8 mouse cellular contexts compared by ENCODE assay signal in genomic region chr3:21935571-21936261, GRCm38 (mm10).
DNase-seq lines count a peak whose midpoint lies in the region; ATAC-seq and TF ChIP-seq lines count a peak whose summit lies in the region.

No protein-coding gene starts in this region.

- peak; percentile 71 for ATAC-seq in frontal cortex, adult (ENCODE audit: low TSS enrichment)
- ATAC-seq in hindbrain, embryonic 11.5 days (ENCODE audit: low FRiP score): peak; percentile 96

- H3K36me3 ChIP-seq in MEL (ENCODE audit: control insufficient read depth in 1 of 2, insufficient read depth in 2 of 2, low read length in 2 of 2): peaks cover 0 to 33% of the 10 kb centered on the region in 2 experiments; a peak in 2 of 4 replicates
- H3K36me3 ChIP-seq in hindbrain, embryonic 11.5 days (ENCODE audit: control insufficient read depth, insufficient read depth, low read length): no peaks in the 10 kb centered on the region

- H3K9me3 ChIP-seq in MEL (replicated peaks; ENCODE audit: insufficient read depth, low read length): no peaks in the 10 kb centered on the region
- H3K9me3 ChIP-seq in hindbrain, embryonic 11.5 days (ENCODE audit: control insufficient read depth, low read length): no peaks in the 10 kb centered on the region

- peaks cover 8 to 37% of the 10 kb centered on the region in 2 experiments for H3K4me1 ChIP-seq in MEL (ENCODE audit: control insufficient read depth in 1 of 2, insufficient read depth in 2 of 2, low read length in 2 of 2)
- peaks cover 18% of the 10 kb centered on the region for H3K4me1 ChIP-seq in cerebellum, adult 2 months (ENCODE audit: control insufficient read depth, insufficient read depth, low read length)
- H3K4me1 ChIP-seq in hindbrain, embryonic 11.5 days (replicated peaks; ENCODE audit: control insufficient read depth, insufficient read depth, low read length): peaks cover 8% of the 10 kb centered on the region; the same call in 1 of the 2 replicates

- DNase-seq in MEL (ENCODE audit: low read depth, low spot score): peak; percentile 96
- peak; percentile 93 to 95 for DNase-seq in cerebellum, adult 2 months
- peak; percentile 98 for DNase-seq in hindbrain, embryonic 11.5 days (ENCODE audit: low spot score)
- peak; percentile 95 to 97 for DNase-seq in layer of hippocampus, postnatal 10 days (ENCODE audit: low spot score in 2 of 2)
- DNase-seq in lung, postnatal 10 days: peak; percentile 97
- DNase-seq in ovary, postnatal 36 days (ENCODE audit: low spot score): peak; percentile 93
- peak; percentile 92 for DNase-seq in thymus, postnatal 25 days

- WGBS in cerebellum, adult 2 months: under 1% methylated on average over 24 of the region's 24 CpGs
- WGBS in hindbrain, embryonic 11.5 days: under 1% methylated on average over 20 of the region's 24 CpGs

- peak overlapping the region; percentile 77 for H3K9ac ChIP-seq in MEL (ENCODE audit: control insufficient read depth, low read depth, low read length, poor library complexity, severe bottlenecking)
- H3K9ac ChIP-seq in hindbrain, embryonic 11.5 days (ENCODE audit: low read depth, low read length): no peak overlapping the region

- TF ChIP-seq POLR2A in MEL (IDR thresholded peaks at IDR 0.05; ENCODE audit: control insufficient read depth in 1 of 2, insufficient read depth in 1 of 2, low read depth in 1 of 2, low read length in 2 of 2, poor library complexity in 1 of 2): peak in 1 of 2 experiments; percentile 26; a peak in 1 of 4 replicates
- TF ChIP-seq POLR2A in cerebellum, adult 2 months (IDR thresholded peaks at IDR 0.05; ENCODE audit: borderline replicate concordance, insufficient read depth, low read length): peak; percentile 45; the same call in 1 of the 2 replicates

- no peaks in the 10 kb centered on the region for H3K27me3 ChIP-seq in MEL (ENCODE audit: control insufficient read depth in 1 of 2, insufficient read depth in 2 of 2, low read length in 2 of 2)
- no peaks in the 10 kb centered on the region for H3K27me3 ChIP-seq in cerebellum, adult 2 months (ENCODE audit: control insufficient read depth, insufficient read depth, low read length)
- H3K27me3 ChIP-seq in hindbrain, embryonic 11.5 days (ENCODE audit: control insufficient read depth, insufficient read depth, low read length): no peaks in the 10 kb centered on the region

- peak; percentile 27 for TF ChIP-seq RAD21 in MEL (IDR thresholded peaks at IDR 0.05; ENCODE audit: low read depth, low read length)

- peak overlapping the region; percentile 60 to 73 for H3K4me3 ChIP-seq in MEL (ENCODE audit: control insufficient read depth in 1 of 2, insufficient read depth in 1 of 2, low read depth in 2 of 2, low read length in 2 of 2)
- peak overlapping the region; percentile 46 for H3K4me3 ChIP-seq in cerebellum, adult 2 months (replicated peaks; ENCODE audit: insufficient read depth, low read depth, low read length)
- H3K4me3 ChIP-seq in hindbrain, embryonic 11.5 days (ENCODE audit: low read depth, low read length): peak overlapping the region; percentile 16; the same call in 1 of the 2 replicates

- peak overlapping the region; percentile 31 for H3K4me2 ChIP-seq in hindbrain, embryonic 11.5 days (replicated peaks; ENCODE audit: low read depth, low read length)

- peak overlapping the region; percentile 81 for H3K27ac ChIP-seq in MEL (ENCODE audit: control insufficient read depth, low read depth, low read length)
- H3K27ac ChIP-seq in cerebellum, adult 2 months (ENCODE audit: insufficient read depth, low read length): peak overlapping the region; percentile 70
- H3K27ac ChIP-seq in hindbrain, embryonic 11.5 days (ENCODE audit: low read depth, low read length): peak overlapping the region; percentile 78

- TF ChIP-seq CTCF in MEL (IDR thresholded peaks at IDR 0.05 in 2 of 3, conservative IDR thresholded peaks at IDR 0.05 in 1 of 3; ENCODE audit: control insufficient read depth in 1 of 3, insufficient read depth in 1 of 3, low read depth in 2 of 3, low read length in 3 of 3, poor library complexity in 1 of 3, severe bottlenecking in 1 of 3): no peak
- TF ChIP-seq CTCF in cerebellum, adult 2 months (IDR thresholded peaks at IDR 0.05; ENCODE audit: borderline replicate concordance, insufficient read depth, low read depth, low read length): no peak

- TF ChIP-seq EP300 in MEL (IDR thresholded peaks at IDR 0.05; ENCODE audit: low read depth in 1 of 2, low read length in 2 of 2): peak; percentile 44 to 94

- H3K79me2 ChIP-seq in MEL (ENCODE audit: control insufficient read depth, insufficient read depth, low read length, poor library complexity): no peaks in the 10 kb centered on the region; the same call in 1 of the 2 replicates

TF ChIP-seq in MEL, 35 proteins besides CTCF, POLR2A, EP300 and RAD21:
- peak; percentile 73 for TF ChIP-seq HCFC1 (IDR thresholded peaks at IDR 0.05; ENCODE audit: low read depth, low read length)
- TF ChIP-seq POLR2AphosphoS2 (IDR thresholded peaks at IDR 0.05; ENCODE audit: low read length): no peak
- TF ChIP-seq CHD1 (IDR thresholded peaks at IDR 0.05; ENCODE audit: low read depth, low read length): no peak; the same call in 1 of the 2 replicates
- 0 out of 2 replicates have a peak, but pooled peaks have one; percentile 69 for TF ChIP-seq GABPA (IDR thresholded peaks at IDR 0.05; ENCODE audit: low read depth, low read length)
- peak; percentile 99 for TF ChIP-seq ETS1 (IDR thresholded peaks at IDR 0.05; ENCODE audit: low read depth, low read length)
- peak; percentile 60; the same call in 1 of the 2 replicates for TF ChIP-seq TCF12 (IDR thresholded peaks at IDR 0.05; ENCODE audit: low read depth, low read length)
- TF ChIP-seq MAX (IDR thresholded peaks at IDR 0.05; ENCODE audit: low read length): peak; percentile 75
- TF ChIP-seq POLR2AphosphoS5 (IDR thresholded peaks at IDR 0.05; ENCODE audit: borderline replicate concordance, low read depth, low read length): no peak
- no peak; the same call in none of the 2 replicates for TF ChIP-seq MAZ (IDR thresholded peaks at IDR 0.05; ENCODE audit: low read depth, low read length)
- TF ChIP-seq E2F4 (IDR thresholded peaks at IDR 0.05; ENCODE audit: borderline replicate concordance, low read depth, low read length): no peak
- TF ChIP-seq MXI1 (IDR thresholded peaks at IDR 0.05; ENCODE audit: low read depth, low read length): peak; percentile 97
- TF ChIP-seq USF2 (IDR thresholded peaks at IDR 0.05; ENCODE audit: borderline replicate concordance in 1 of 2, insufficient read depth in 1 of 2, low read depth in 1 of 2, low read length in 2 of 2): no peak
- TF ChIP-seq SIN3A (IDR thresholded peaks at IDR 0.05; ENCODE audit: low read length): peak; percentile 96
- TF ChIP-seq MAFK (IDR thresholded peaks at IDR 0.05; ENCODE audit: borderline replicate concordance, low read depth, low read length): no peak
- no peak for TF ChIP-seq KAT2A (conservative IDR thresholded peaks at IDR 0.05; ENCODE audit: low read depth, low read length)
- TF ChIP-seq SMC3 (IDR thresholded peaks at IDR 0.05; ENCODE audit: low read depth, low read length): peak; percentile 52
- peak; percentile 90 for TF ChIP-seq CHD2 (IDR thresholded peaks at IDR 0.05; ENCODE audit: low read length)
- TF ChIP-seq TAL1 (IDR thresholded peaks at IDR 0.05; ENCODE audit: low read length): no peak
- TF ChIP-seq NELFE (IDR thresholded peaks at IDR 0.05; ENCODE audit: low read depth, low read length): peak; percentile 36; the same call in 1 of the 2 replicates
- TF ChIP-seq JUND (IDR thresholded peaks at IDR 0.05; ENCODE audit: low read depth, low read length): no peak; the same call in 1 of the 2 replicates
- no peak for TF ChIP-seq MEF2A (IDR thresholded peaks at IDR 0.05; ENCODE audit: extremely low read depth, insufficient replicate concordance, low read depth, low read length, poor library complexity, severe bottlenecking)
- 0 out of 2 replicates have a peak, but pooled peaks have one; percentile 50 for TF ChIP-seq UBTF (IDR thresholded peaks at IDR 0.05; ENCODE audit: borderline replicate concordance, insufficient read depth, low read depth, low read length)
- peak; percentile 45 for TF ChIP-seq ZNF384 (IDR thresholded peaks at IDR 0.05; ENCODE audit: low read depth, low read length)
- TF ChIP-seq MYB (IDR thresholded peaks at IDR 0.05; ENCODE audit: low read depth, low read length): peak; percentile 47; the same call in 1 of the 2 replicates
- peak; percentile 64; the same call in 1 of the 2 replicates for TF ChIP-seq BHLHE40 (IDR thresholded peaks at IDR 0.05; ENCODE audit: borderline replicate concordance, low read depth, low read length)
- TF ChIP-seq ZKSCAN1 (IDR thresholded peaks at IDR 0.05; ENCODE audit: low read depth, low read length): peak; percentile 92
- TF ChIP-seq ZMIZ1 (IDR thresholded peaks at IDR 0.05; ENCODE audit: low read depth, low read length): 0 out of 2 replicates have a peak, but pooled peaks have one; percentile 36
- TF ChIP-seq USF1 (IDR thresholded peaks at IDR 0.05; ENCODE audit: low read depth, low read length): peak; percentile 34; the same call in 1 of the 2 replicates
- peak; percentile 39; the same call in 1 of the 2 replicates for TF ChIP-seq ELF1 (IDR thresholded peaks at IDR 0.05; ENCODE audit: low read depth, low read length)
- TF ChIP-seq NRF1 (IDR thresholded peaks at IDR 0.05; ENCODE audit: insufficient read depth, low read depth, low read length, poor library complexity, severe bottlenecking): no peak
- no peak; the same call in 1 of the 2 replicates for TF ChIP-seq ZC3H11A (IDR thresholded peaks at IDR 0.05; ENCODE audit: low read depth, low read length)
- TF ChIP-seq TBP (IDR thresholded peaks at IDR 0.05; ENCODE audit: low read depth, low read length): 0 out of 2 replicates have a peak, but pooled peaks have one; percentile 35
- peak; percentile 62 for TF ChIP-seq MYC (IDR thresholded peaks at IDR 0.05; ENCODE audit: low read depth, low read length)
- TF ChIP-seq GATA1 (IDR thresholded peaks at IDR 0.05; ENCODE audit: low read depth, low read length): no peak
- TF ChIP-seq RCOR1 (IDR thresholded peaks at IDR 0.05; ENCODE audit: low read depth, low read length): peak; percentile 47; the same call in 1 of the 2 replicates
TF ChIP-seq in MEL: peak in this region for 21.

Comparison
In these comparisons a context has a peak if more than half of its experiments do, and no peak if none do; other contexts are left out.
1. Peak in every context shown above with its lines: DNase-seq, ATAC-seq, H3K4me3 ChIP-seq and H3K27ac ChIP-seq.
2. H3K4me3 ChIP-seq: peak in every context shown above with its lines; median percentile 66 in MEL; 46 in cerebellum, adult 2 months; 16 in hindbrain, embryonic 11.5 days.